Mouse (Mus musculus) stomach, embryonic 16.5 days (tissue): Measurements from ENCODE around the gene Tmem217. TPM values are rescaled to one million over a fixed set of nuclear protein-coding genes. Genes with fewer than 3 reads are reported as not detected.

Experiments
- ATAC-seq: fragments of 200-750 bp; cut with Nextera tagmentation; 2 replicates; pipeline ENCODE4 v1.8.0; 2017; ENCODE audit warnings: moderate number of reproducible peaks, moderate TSS enrichment; ENCODE audit not compliant: insufficient read depth, low FRiP score
- H3K27ac ChIP-seq: fragments of 300-500 bp; sonication (generic); 2 replicates; pipeline ENCODE4 v1.5.1; 2014; ENCODE audit warnings: low read length
- H3K27me3 ChIP-seq: fragments of 300-500 bp; sonication (generic); 2 replicates; pipeline ENCODE4 v1.6.1; 2014; ENCODE audit warnings: low read length, control low read depth, mixed read lengths; ENCODE audit not compliant: control insufficient read depth, insufficient read depth
- H3K36me3 ChIP-seq: fragments of 300-500 bp; sonication (generic); 2 replicates; pipeline ENCODE4 v1.6.1; 2014; ENCODE audit warnings: low read length; ENCODE audit not compliant: control insufficient read depth, insufficient read depth
- H3K4me1 ChIP-seq: fragments of 300-500 bp; sonication (generic); 2 replicates; pipeline ENCODE4 v1.6.1; 2014; ENCODE audit warnings: low read length, control low read depth, mixed read lengths; ENCODE audit not compliant: control insufficient read depth, insufficient read depth
- H3K4me2 ChIP-seq: fragments of 300-500 bp; sonication (generic); 2 replicates; pipeline ENCODE4 v1.6.1; 2014; ENCODE audit warnings: low read depth, low read length, mixed read lengths
- H3K4me3 ChIP-seq: fragments of 300-500 bp; sonication (generic); replicated peaks from 2 replicates; pipeline ENCODE4 v1.5.1; 2014; ENCODE audit warnings: mild to moderate bottlenecking, low read length
- H3K9ac ChIP-seq: fragments of 300-500 bp; sonication (generic); 2 replicates; pipeline ENCODE4 v1.6.1; 2014; ENCODE audit warnings: low read length
- H3K9me3 ChIP-seq: fragments of 300-500 bp; sonication (generic); replicated peaks from 2 replicates; pipeline ENCODE4 v1.6.1; 2016; ENCODE audit warnings: low read length, control low read depth; ENCODE audit not compliant: control insufficient read depth
- WGBS: fragments of 180-500 bp; shearing (Covaris S2); extraction: QIAGEN DNeasy Blood & Tissue Kit; methylation state at CpG from one replicate; pipeline ENCODE4 v1.1.7; 2014; 5-methylcytosine and 5-hydroxymethylcytosine counted together
- polyA plus RNA-seq: library from polyadenylated mRNA; unstranded; fragments of >200 nt; fragmentation: Nextera tagmentation; extraction: Ambion mirVana; gene quantifications from 2 replicates; pipeline ENCODE4 v1.2.1, GENCODE M21; 2015

The Tmem217 gene
- polyA plus RNA-seq, 1 experiment from 2014 or later, result 0.61 TPM

- no peak overlapping the region for H3K4me3 ChIP-seq
These were observed 9.1 kb downstream of the Tmem217 start for GRCm38 (mm10) chr17:29542831-29543690.

GRCm38 (mm10) chr17:29541419-29541818, 10.8 kb downstream of the Tmem217 start:
- Histone ChIP-seq H3K27ac (no peak overlapping the region; the same call in 1 of the 2 replicates), H3K9me3 (no peaks in the 10 kb centered on the region), H3K27me3 (no peaks in the 10 kb centered on the region), H3K4me1 (no peaks in the 10 kb centered on the region), H3K4me3 (no peak overlapping the region), H3K4me2 (no peak overlapping the region), H3K36me3 (no peaks in the 10 kb centered on the region), H3K9ac (no peak overlapping the region)
- peak; percentile 47; the same call in 1 of the 2 replicates for ATAC-seq
- 50% methylated on average over 14 of the region's 14 CpGs for WGBS

More at GRCm38 (mm10) chr17:29542831-29543690, 9.1 kb downstream of the Tmem217 start:
- H3K36me3 ChIP-seq, result no peaks in the 10 kb centered on the region
- H3K27me3 ChIP-seq, result no peaks in the 10 kb centered on the region
- H3K27ac ChIP-seq, result no peak overlapping the region
- 86% methylated on average over 19 of the region's 19 CpGs for WGBS
- H3K4me1 ChIP-seq, result no peaks in the 10 kb centered on the region
- no peak overlapping the region for H3K9ac ChIP-seq
- ATAC-seq, result no peak
- H3K4me2 ChIP-seq, result no peak overlapping the region
- H3K9me3 ChIP-seq, result no peaks in the 10 kb centered on the region

DNA sequence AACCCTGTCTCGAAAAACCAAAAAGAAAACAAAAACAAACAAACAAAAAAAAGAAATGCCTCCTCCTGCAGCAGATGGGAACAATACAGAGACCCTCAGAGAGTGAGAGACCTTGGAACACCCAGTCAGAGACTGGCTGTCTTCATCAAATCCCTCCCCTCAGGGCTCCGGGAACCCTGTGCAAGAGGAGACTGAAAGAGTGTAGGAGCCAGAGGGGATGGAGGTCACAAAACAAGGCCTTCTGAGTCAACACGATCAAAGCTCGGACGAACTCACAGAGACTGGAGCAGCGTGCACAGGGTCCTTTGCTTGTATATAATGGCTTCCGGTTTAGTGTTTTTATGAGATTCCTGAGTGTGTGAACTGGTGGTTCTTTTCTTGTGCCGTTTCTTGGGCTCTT, 11.8 kb downstream of the Tmem217 start:
- H3K9me3 ChIP-seq, result no peaks in the 10 kb centered on the region
- 88% methylated on average over 8 of the region's 8 CpGs for WGBS
- ATAC-seq, result no peak
- no peak overlapping the region for H3K27ac ChIP-seq
- no peak overlapping the region for H3K9ac ChIP-seq
- no peaks in the 10 kb centered on the region for H3K36me3 ChIP-seq
- H3K27me3 ChIP-seq, result no peaks in the 10 kb centered on the region
- H3K4me1 ChIP-seq, result no peaks in the 10 kb centered on the region
- H3K4me3 ChIP-seq, result no peak overlapping the region
- H3K4me2 ChIP-seq, result no peak overlapping the region

- Histone ChIP-seq H3K27ac (no peak overlapping the region), H3K9ac (no peak overlapping the region), H3K4me3 (no peak overlapping the region), H3K4me1 (no peaks in the 10 kb centered on the region), H3K9me3 (no peaks in the 10 kb centered on the region), H3K4me2 (no peak overlapping the region), H3K27me3 (no peaks in the 10 kb centered on the region), H3K36me3 (no peaks in the 10 kb centered on the region)
- WGBS, result 88% methylated on average over 11 of the region's 11 CpGs
- ATAC-seq, result no peak
These were observed 18.3 kb downstream of the Tmem217 start for GRCm38 (mm10) chr17:29533866-29534265.

DNA sequence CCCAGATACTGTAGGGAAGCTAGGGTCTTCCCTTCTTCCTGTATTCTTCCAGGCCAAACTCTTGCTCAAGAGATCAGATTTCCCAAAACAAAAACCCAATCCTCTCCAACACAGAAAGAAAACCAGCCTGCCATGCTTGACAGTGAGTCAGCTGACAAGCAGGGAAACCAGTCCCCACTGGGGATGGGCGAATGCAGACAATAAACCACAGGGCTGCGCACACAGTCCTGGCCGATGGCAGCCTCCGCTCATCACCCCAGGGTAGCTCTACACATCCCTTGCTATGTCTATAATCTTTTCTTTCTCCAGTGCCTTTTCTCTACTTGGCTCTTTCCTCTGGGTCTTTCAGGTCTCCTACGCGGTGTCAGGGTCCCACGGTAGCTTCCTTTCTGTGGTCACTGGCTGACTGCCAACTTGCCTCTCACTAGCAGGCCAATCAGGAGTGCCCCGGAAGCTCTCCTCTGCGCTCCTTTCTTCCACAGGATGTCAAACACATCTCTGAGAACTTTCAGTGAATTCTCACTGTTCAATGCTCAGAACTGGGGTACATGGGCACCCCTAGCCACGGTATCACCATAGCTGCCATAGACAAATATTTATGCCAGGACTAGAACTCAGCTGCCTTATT, 20.3 kb downstream of the Tmem217 start:
- H3K9me3 ChIP-seq, result no peaks in the 10 kb centered on the region
- no peaks in the 10 kb centered on the region for H3K36me3 ChIP-seq
- H3K4me2 ChIP-seq, result no peak overlapping the region
- 61% methylated on average over 10 of the region's 10 CpGs for WGBS
- no peaks in the 10 kb centered on the region for H3K4me1 ChIP-seq
- no peak overlapping the region for H3K9ac ChIP-seq
- no peak overlapping the region for H3K27ac ChIP-seq
- no peaks in the 10 kb centered on the region for H3K27me3 ChIP-seq
- no peak overlapping the region for H3K4me3 ChIP-seq
- no peak for ATAC-seq

DNA sequence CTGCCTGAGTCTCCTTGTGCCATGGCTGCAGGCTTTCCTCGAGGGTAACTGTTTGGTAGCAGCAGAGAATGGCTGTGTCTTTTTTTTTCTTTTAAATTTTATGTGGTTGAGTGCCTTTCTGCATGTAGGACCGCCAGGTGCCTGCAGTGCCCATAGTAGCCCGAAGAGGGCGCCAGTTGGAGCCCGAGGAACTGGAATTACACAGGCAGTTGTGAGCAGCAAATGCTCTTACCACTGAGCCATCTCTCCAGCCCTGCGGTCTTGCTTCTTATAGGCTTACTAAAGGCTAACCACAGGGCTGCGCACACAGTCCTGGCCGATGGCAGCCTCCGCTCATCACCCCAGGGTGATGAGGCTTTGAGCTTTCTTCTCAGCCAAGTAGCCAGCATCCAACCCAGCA, 20.9 kb downstream of the Tmem217 start:
- Histone ChIP-seq H3K9ac (no peak overlapping the region), H3K4me3 (no peak overlapping the region), H3K27ac (no peak overlapping the region), H3K4me2 (no peak overlapping the region), H3K9me3 (no peaks in the 10 kb centered on the region), H3K27me3 (no peaks in the 10 kb centered on the region), H3K36me3 (no peaks in the 10 kb centered on the region), H3K4me1 (no peaks in the 10 kb centered on the region)
- 69% methylated on average over 9 of the region's 9 CpGs for WGBS
- ATAC-seq, result no peak

GRCm38 (mm10) chr17:29530508-29530907, 21.7 kb downstream of the Tmem217 start:
- Histone ChIP-seq H3K27ac (no peak overlapping the region), H3K4me3 (no peak overlapping the region), H3K9me3 (0 out of 2 replicates have a peak, but pooled peaks cover 3% of the 10 kb centered on the region), H3K27me3 (no peaks in the 10 kb centered on the region), H3K4me2 (no peak overlapping the region), H3K36me3 (no peaks in the 10 kb centered on the region), H3K9ac (no peak overlapping the region), H3K4me1 (no peaks in the 10 kb centered on the region)
- 68% methylated on average over 6 of the region's 6 CpGs for WGBS
- ATAC-seq, result no peak

DNA sequence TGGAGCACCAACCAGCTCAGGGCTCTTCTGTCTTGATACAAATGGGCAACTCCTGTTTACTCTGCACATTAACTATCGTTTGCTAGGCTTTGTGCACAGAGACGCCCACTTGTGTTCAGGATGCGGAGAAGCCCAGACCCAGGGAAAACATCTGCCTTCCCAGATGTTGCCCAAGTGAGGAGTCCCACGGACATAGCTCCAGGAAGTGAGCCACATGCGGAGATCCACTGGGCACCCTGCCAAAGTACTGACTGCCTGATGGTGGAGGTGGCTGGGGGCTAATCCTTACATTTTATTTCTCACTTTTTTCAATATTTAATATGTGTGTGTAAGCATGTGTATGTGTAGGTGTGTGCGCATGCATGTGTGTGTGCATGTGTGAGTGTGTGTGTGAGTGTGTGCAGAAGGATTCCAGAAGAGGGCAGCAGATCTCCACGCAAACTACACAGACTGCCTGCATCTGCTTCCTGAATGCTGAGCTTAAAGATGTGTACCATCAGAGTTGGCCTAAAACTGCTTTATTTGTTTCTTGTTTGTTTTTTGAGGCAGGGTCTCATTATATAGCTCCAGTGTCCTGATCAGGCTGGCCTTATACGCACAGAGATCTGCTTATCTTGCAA, 23.5 kb downstream of the Tmem217 start:
- no peak overlapping the region for H3K27ac ChIP-seq
- H3K4me2 ChIP-seq, result no peak overlapping the region
- no peaks in the 10 kb centered on the region for H3K4me1 ChIP-seq
- 0 out of 2 replicates have a peak, but pooled peaks cover 4% of the 10 kb centered on the region for H3K9me3 ChIP-seq
- H3K4me3 ChIP-seq, result no peak overlapping the region
- WGBS, result 69% methylated on average over 8 of the region's 8 CpGs
- ATAC-seq, result no peak
- no peaks in the 10 kb centered on the region for H3K36me3 ChIP-seq
- H3K9ac ChIP-seq, result no peak overlapping the region
- no peaks in the 10 kb centered on the region for H3K27me3 ChIP-seq

DNA sequence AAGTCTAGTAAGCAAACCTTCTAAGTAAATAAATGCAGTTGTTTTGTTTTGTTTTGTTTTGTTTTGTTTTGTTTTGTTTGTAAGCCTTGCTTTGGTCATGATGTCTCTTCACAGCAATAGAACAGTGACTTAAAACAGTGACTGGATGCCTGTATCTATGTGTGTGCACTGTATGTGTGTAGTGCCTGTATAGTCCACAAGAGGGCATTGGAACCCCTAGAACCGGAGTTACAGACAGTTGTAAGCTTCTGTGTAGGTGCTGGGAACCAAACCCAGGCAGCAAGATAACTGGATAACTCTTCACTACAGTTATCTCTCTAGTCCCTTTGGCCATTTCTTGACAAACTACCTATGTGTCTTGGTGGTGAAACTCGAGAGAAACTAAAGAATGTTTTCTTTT, 26.6 kb downstream of the Tmem217 start:
- no peak overlapping the region for H3K4me3 ChIP-seq
- no peak overlapping the region for H3K4me2 ChIP-seq
- 77% methylated on average over 2 of the region's 2 CpGs for WGBS
- H3K4me1 ChIP-seq, result no peaks in the 10 kb centered on the region
- no peaks in the 10 kb centered on the region for H3K36me3 ChIP-seq
- no peak for ATAC-seq
- no peak overlapping the region for H3K27ac ChIP-seq
- no peak overlapping the region for H3K9ac ChIP-seq
- H3K9me3 ChIP-seq, result 0 out of 2 replicates have a peak, but pooled peaks cover 4% of the 10 kb centered on the region
- no peaks in the 10 kb centered on the region for H3K27me3 ChIP-seq
